In genomic region chr16:12307318-12307965, GRCm38 (mm10) we compare ENCODE assay signal across 25 mouse cellular contexts.
DNase-seq lines count a peak whose midpoint lies in the region; ATAC-seq and TF ChIP-seq lines count a peak whose summit lies in the region.
"Had no signal": no experiment of that assay in that cellular context is flagged by ENCODE, and none has a peak within 500 bp of the region (broad histone marks: within the 10 kb centered on the region; RNA-seq: fewer than 3 reads in every experiment).

No protein-coding gene starts in this region.

- no peak for TF ChIP-seq RAD21 in MEL (IDR thresholded peaks at IDR 0.05; ENCODE audit: low read depth, low read length)

- peak overlapping the region; percentile 67 for H3K27ac ChIP-seq in MEL (ENCODE audit: control insufficient read depth, low read depth, low read length)
- H3K27ac ChIP-seq: forebrain, embryonic 10.5 days; gastrocnemius, adult 2 months; hindbrain, embryonic 10.5 days; layer of hippocampus, adult 2 months; left cerebral cortex, adult 2 months; midbrain, embryonic 12.5 days had no signal

- TF ChIP-seq EP300 in MEL (IDR thresholded peaks at IDR 0.05; ENCODE audit: low read depth in 1 of 2, low read length in 2 of 2), result peak; percentile 46 to 83

- peaks cover 6% of the 10 kb centered on the region in 2 experiments; a peak in 2 of 4 replicates for H3K4me1 ChIP-seq in MEL (ENCODE audit: control insufficient read depth in 1 of 2, insufficient read depth in 2 of 2, low read length in 2 of 2)
- H3K4me1 ChIP-seq: hindbrain, embryonic 10.5 days; midbrain, embryonic 12.5 days had no signal

- H3K36me3 ChIP-seq in MEL (ENCODE audit: control insufficient read depth in 1 of 2, insufficient read depth in 2 of 2, low read length in 2 of 2), result peaks cover 0 to 5% of the 10 kb centered on the region in 2 experiments; a peak in 2 of 4 replicates
- H3K36me3 ChIP-seq: forebrain, embryonic 10.5 days; hindbrain, embryonic 10.5 days; midbrain, embryonic 12.5 days had no signal

- peak; percentile 9 for DNase-seq in gastrocnemius, adult 18-20 months (ENCODE audit: low spot score)
- no peak for DNase-seq in gastrocnemius, postnatal 36 days
- DNase-seq in MEL (ENCODE audit: low read depth, low spot score), result peak; percentile 52
- no peak for DNase-seq in kidney, adult 8-10 months
- DNase-seq in left cerebral cortex, adult 18-20 months (ENCODE audit: low spot score in 2 of 2), result no peak
- no peak for DNase-seq in urinary bladder, postnatal 36 days (ENCODE audit: low spot score in 2 of 2)
- DNase-seq: adrenal gland, adult 2 months; cerebellum, adult 2 months; cerebellum, postnatal 36 days; forebrain, postnatal 0 days; gastrocnemius, adult 2 months; heart, adult 11 months; kidney, adult 11 months; kidney, postnatal 10 days; lung, postnatal 10 days; right cerebral cortex, postnatal 14 days; thymus, postnatal 36 days had no signal

- H3K79me2 ChIP-seq in MEL (ENCODE audit: control insufficient read depth, insufficient read depth, low read length, poor library complexity), result no peaks in the 10 kb centered on the region

- TF ChIP-seq CTCF in MEL (IDR thresholded peaks at IDR 0.05 in 2 of 3, conservative IDR thresholded peaks at IDR 0.05 in 1 of 3; ENCODE audit: control insufficient read depth in 1 of 3, insufficient read depth in 1 of 3, low read depth in 2 of 3, low read length in 3 of 3, poor library complexity in 1 of 3, severe bottlenecking in 1 of 3), result no peak

- H3K9me3 ChIP-seq in MEL (replicated peaks; ENCODE audit: insufficient read depth, low read length), result no peaks in the 10 kb centered on the region
- H3K9me3 ChIP-seq: forebrain, embryonic 10.5 days; hindbrain, embryonic 10.5 days; midbrain, embryonic 12.5 days had no signal

- H3K9ac ChIP-seq in MEL (ENCODE audit: control insufficient read depth, low read depth, low read length, poor library complexity, severe bottlenecking), result no peak overlapping the region
- H3K9ac ChIP-seq: forebrain, postnatal 0 days; midbrain, embryonic 12.5 days had no signal

- ATAC-seq in hematopoietic stem cell, adult 5-6 weeks (replicated peaks in 1 of 2; ENCODE audit: insufficient read depth in 1 of 2, low FRiP score in 2 of 2, low TSS enrichment in 1 of 2, low read depth in 1 of 2, poor library complexity in 2 of 2, severe bottlenecking in 2 of 2), result peak; percentile 86 to 87
- ATAC-seq in megakaryocyte progenitor cell, adult 5-6 weeks (replicated peaks; ENCODE audit: poor library complexity), result peak; percentile 97
- ATAC-seq: forebrain, postnatal 0 days had no signal

- H3K4me3 ChIP-seq in MEL (ENCODE audit: control insufficient read depth in 1 of 2, insufficient read depth in 1 of 2, low read depth in 2 of 2, low read length in 2 of 2), result peak overlapping the region in 1 of 2 experiments; percentile 41; a peak in 2 of 4 replicates
- H3K4me3 ChIP-seq: forebrain, embryonic 10.5 days; gastrocnemius, adult 2 months; hindbrain, embryonic 10.5 days; layer of hippocampus, adult 2 months; left cerebral cortex, adult 2 months; midbrain, embryonic 12.5 days; myocyte had no signal

- H3K27me3 ChIP-seq in MEL (ENCODE audit: control insufficient read depth in 1 of 2, insufficient read depth in 2 of 2, low read length in 2 of 2), result no peaks in the 10 kb centered on the region
- H3K27me3 ChIP-seq: midbrain, embryonic 12.5 days had no signal

- TF ChIP-seq POLR2A in MEL (IDR thresholded peaks at IDR 0.05; ENCODE audit: control insufficient read depth in 1 of 2, insufficient read depth in 1 of 2, low read depth in 1 of 2, low read length in 2 of 2, poor library complexity in 1 of 2), result no peak

- intact Hi-C loops in gastrocnemius, postnatal 36 days (cut with DNase I), result no loop called here

TF ChIP-seq in MEL, 35 proteins besides CTCF, POLR2A, EP300 and RAD21:
- TF ChIP-seq UBTF (IDR thresholded peaks at IDR 0.05; ENCODE audit: borderline replicate concordance, insufficient read depth, low read depth, low read length), result no peak
- TF ChIP-seq ETS1 (IDR thresholded peaks at IDR 0.05; ENCODE audit: low read depth, low read length), result peak; percentile 53; the same call in 1 of the 2 replicates
- TF ChIP-seq TCF12 (IDR thresholded peaks at IDR 0.05; ENCODE audit: low read depth, low read length), result peak; percentile 89
- peak; percentile 73 for TF ChIP-seq MYB (IDR thresholded peaks at IDR 0.05; ENCODE audit: low read depth, low read length)
- TF ChIP-seq MXI1 (IDR thresholded peaks at IDR 0.05; ENCODE audit: low read depth, low read length), result no peak
- TF ChIP-seq RCOR1 (IDR thresholded peaks at IDR 0.05; ENCODE audit: low read depth, low read length), result peak; percentile 28; the same call in 1 of the 2 replicates
- TF ChIP-seq SMC3 (IDR thresholded peaks at IDR 0.05; ENCODE audit: low read depth, low read length), result no peak
- peak; percentile 93 for TF ChIP-seq TAL1 (IDR thresholded peaks at IDR 0.05; ENCODE audit: low read length)
- peak; percentile 61 for TF ChIP-seq GATA1 (IDR thresholded peaks at IDR 0.05; ENCODE audit: low read depth, low read length)
- peak; percentile 47; the same call in 1 of the 2 replicates for TF ChIP-seq BHLHE40 (IDR thresholded peaks at IDR 0.05; ENCODE audit: borderline replicate concordance, low read depth, low read length)

Comparison
In these comparisons a context has a peak if more than half of its experiments do, and no peak if none do; other contexts are left out.
1. DNase-seq: peak in gastrocnemius, adult 18-20 months (single experiment) and MEL (single experiment); none in gastrocnemius, postnatal 36 days (0 of 2), kidney, adult 8-10 months (0 of 2), left cerebral cortex, adult 18-20 months (0 of 2) and urinary bladder, postnatal 36 days (0 of 2).